Mouse (Mus musculus) hindbrain, embryonic 14.5 days (tissue): ENCODE measurements around the gene Srl. TPM values are rescaled to one million over a fixed set of nuclear protein-coding genes. Genes with fewer than 3 reads are reported as not detected.

Source experiments
- ATAC-seq: fragments of 200-750 bp; cut with Nextera tagmentation; 2 replicates; pipeline ENCODE4 v1.8.0; 2017; ENCODE audit warnings: moderate number of reproducible peaks, mild to moderate bottlenecking, moderate TSS enrichment, moderate library complexity; ENCODE audit not compliant: low FRiP score
- DNase-seq: peaks from one replicate; pipeline ENCODE4 v3.0.0-alpha.2; 2015; ENCODE audit warnings: low spot score
- H3K27ac ChIP-seq: fragments of 300-500 bp; sonication (generic); 2 replicates; pipeline ENCODE4 v1.5.1; 2014; ENCODE audit warnings: mild to moderate bottlenecking, moderate library complexity
- H3K27me3 ChIP-seq: fragments of 300-500 bp; sonication (generic); 2 replicates; pipeline ENCODE4 v1.6.1; 2014; ENCODE audit warnings: mild to moderate bottlenecking, low read length, mixed read lengths; ENCODE audit not compliant: control insufficient read depth, insufficient read depth
- H3K36me3 ChIP-seq: fragments of 300-500 bp; sonication (generic); replicated peaks from 2 replicates; pipeline ENCODE4 v1.6.1; 2014; ENCODE audit not compliant: control insufficient read depth, insufficient read depth
- H3K4me1 ChIP-seq: fragments of 300-500 bp; sonication (generic); replicated peaks from 2 replicates; pipeline ENCODE4 v1.6.1; 2014; ENCODE audit warnings: antibody characterized with exemption, low read length, mixed read lengths; ENCODE audit not compliant: control insufficient read depth, insufficient read depth
- H3K4me2 ChIP-seq: fragments of 300-500 bp; sonication (generic); replicated peaks from 2 replicates; pipeline ENCODE4 v1.6.1; 2014; ENCODE audit warnings: mild to moderate bottlenecking, moderate library complexity
- H3K4me3 ChIP-seq: fragments of 300-500 bp; sonication (generic); replicated peaks from 2 replicates; pipeline ENCODE4 v1.5.1; 2014; ENCODE audit warnings: mild to moderate bottlenecking, low read length
- H3K9ac ChIP-seq: fragments of 300-500 bp; sonication (generic); 2 replicates; pipeline ENCODE4 v1.6.1; 2014
- H3K9me3 ChIP-seq: fragments of 300-500 bp; sonication (generic); 2 replicates; pipeline ENCODE4 v1.6.1; 2016; ENCODE audit warnings: low read length; ENCODE audit not compliant: control insufficient read depth
- WGBS: fragments of 180-500 bp; shearing (Covaris S2); extraction: QIAGEN DNeasy Blood & Tissue Kit; methylation state at CpG from one replicate; pipeline ENCODE4 v1.1.7; 2014; 5-methylcytosine and 5-hydroxymethylcytosine counted together
- polyA plus RNA-seq: library from polyadenylated mRNA; unstranded; fragments of >200 nt; fragmentation: Nextera tagmentation; extraction: Ambion mirVana; gene quantifications from 2 replicates; pipeline ENCODE4 v1.2.1, GENCODE M21; 2014

The Srl gene
- polyA plus RNA-seq, 1 experiment from 2014 or later, result 28.0 TPM

GRCm38 (mm10) chr16:4444378-4444777, 97.2 kb downstream of the Srl start:
- Histone ChIP-seq H3K27me3 (no peaks in the 10 kb centered on the region), H3K36me3 (no peaks in the 10 kb centered on the region)
- no peak for ATAC-seq

GRCm38 (mm10) chr16:4439302-4440066, 102.1 kb downstream of the Srl start:
- no peak overlapping the region for H3K9ac ChIP-seq
- no peak overlapping the region for H3K4me2 ChIP-seq
- H3K36me3 ChIP-seq, result no peaks in the 10 kb centered on the region
- H3K4me1 ChIP-seq, result no peaks in the 10 kb centered on the region
- no peaks in the 10 kb centered on the region for H3K9me3 ChIP-seq
- ATAC-seq (no peak), DNase-seq (no peak)
- no peaks in the 10 kb centered on the region for H3K27me3 ChIP-seq
- no peak overlapping the region for H3K4me3 ChIP-seq
- 83% methylated on average over 10 of the region's 10 CpGs for WGBS
- no peak overlapping the region for H3K27ac ChIP-seq

More at GRCm38 (mm10) chr16:4444378-4444777, 97.2 kb downstream of the Srl start:
- Histone ChIP-seq H3K27ac (no peak overlapping the region), H3K4me3 (no peak overlapping the region), H3K9ac (no peak overlapping the region), H3K4me1 (no peaks in the 10 kb centered on the region), H3K9me3 (no peaks in the 10 kb centered on the region), H3K4me2 (no peak overlapping the region)
- 77% methylated on average over 1 of the region's 1 CpGs for WGBS
- DNase-seq, result no peak

GRCm38 (mm10) chr16:4436738-4437137, 104.9 kb downstream of the Srl start:
- Histone ChIP-seq H3K27me3 (no peaks in the 10 kb centered on the region), H3K36me3 (no peaks in the 10 kb centered on the region), H3K4me1 (no peaks in the 10 kb centered on the region), H3K27ac (no peak overlapping the region), H3K4me3 (no peak overlapping the region), H3K4me2 (no peak overlapping the region), H3K9me3 (no peaks in the 10 kb centered on the region), H3K9ac (no peak overlapping the region)
- DNase-seq (no peak), ATAC-seq (no peak)
- WGBS, result 79% methylated on average over 4 of the region's 4 CpGs

- H3K4me3 ChIP-seq, result no peak overlapping the region
- 94% methylated on average over 2 of the region's 2 CpGs for WGBS
Measured at GRCm38 (mm10) chr16:4435371-4435770, 106.2 kb downstream of the Srl start.

GRCm38 (mm10) chr16:4431841-4432240, 109.8 kb downstream of the Srl start:
- Histone ChIP-seq H3K9ac (no peak overlapping the region), H3K27me3 (no peaks in the 10 kb centered on the region), H3K27ac (no peak overlapping the region), H3K4me3 (no peak overlapping the region), H3K4me1 (no peaks in the 10 kb centered on the region), H3K4me2 (no peak overlapping the region), H3K9me3 (no peaks in the 10 kb centered on the region), H3K36me3 (no peaks in the 10 kb centered on the region)
- DNase-seq (no peak), ATAC-seq (no peak)
- 85% methylated on average over 4 of the region's 4 CpGs for WGBS

More at GRCm38 (mm10) chr16:4435371-4435770, 106.2 kb downstream of the Srl start:
- H3K4me1 ChIP-seq, result no peaks in the 10 kb centered on the region
- H3K4me2 ChIP-seq, result no peak overlapping the region
- H3K9ac ChIP-seq, result no peak overlapping the region
- no peak overlapping the region for H3K27ac ChIP-seq
- ATAC-seq (no peak), DNase-seq (no peak)
- H3K27me3 ChIP-seq, result no peaks in the 10 kb centered on the region
- no peaks in the 10 kb centered on the region for H3K36me3 ChIP-seq
- no peaks in the 10 kb centered on the region for H3K9me3 ChIP-seq

GRCm38 (mm10) chr16:4431013-4431412, 110.6 kb downstream of the Srl start:
- Histone ChIP-seq H3K9ac (no peak overlapping the region), H3K9me3 (no peaks in the 10 kb centered on the region), H3K36me3 (no peaks in the 10 kb centered on the region), H3K27me3 (no peaks in the 10 kb centered on the region), H3K4me3 (no peak overlapping the region), H3K27ac (no peak overlapping the region), H3K4me1 (no peaks in the 10 kb centered on the region), H3K4me2 (no peak overlapping the region)
- 84% methylated on average over 3 of the region's 3 CpGs for WGBS
- no peak for DNase-seq
- no peak for ATAC-seq

GRCm38 (mm10) chr16:4430232-4430631, 111.4 kb downstream of the Srl start:
- no peaks in the 10 kb centered on the region for H3K9me3 ChIP-seq
- H3K4me1 ChIP-seq, result no peaks in the 10 kb centered on the region
- no peaks in the 10 kb centered on the region for H3K27me3 ChIP-seq
- ATAC-seq (no peak), DNase-seq (no peak)
- WGBS, result 89% methylated on average over 5 of the region's 5 CpGs
- H3K36me3 ChIP-seq, result no peaks in the 10 kb centered on the region
- no peak overlapping the region for H3K9ac ChIP-seq
- no peak overlapping the region for H3K27ac ChIP-seq
- no peak overlapping the region for H3K4me3 ChIP-seq
- no peak overlapping the region for H3K4me2 ChIP-seq

Other genes starting within 250 kb of the Srl start
- 6.3 and 7.2 TPM in 2 replicates for gene Adcy9, start 121.3 kb downstream of the Srl start, polyA plus RNA-seq
- 8.2 and 8.8 TPM in 2 replicates for gene Tfap4, start 18.0 kb upstream of the Srl start, polyA plus RNA-seq
- 18.1 and 19.0 TPM in 2 replicates for gene Glis2, start 52.9 kb upstream of the Srl start, polyA plus RNA-seq
- gene Pam16, start 83.2 kb upstream of the Srl start, polyA plus RNA-seq, result 174 and 193 TPM in 2 replicates
- 6.4 and 6.6 TPM in 2 replicates for gene Vasn, start 98.1 kb upstream of the Srl start, polyA plus RNA-seq
- 54.6 and 64.8 TPM in 2 replicates for gene Dnaja3, start 98.2 kb upstream of the Srl start, polyA plus RNA-seq
- 24.1 and 27.2 TPM in 2 replicates for gene Coro7, start 138.0 kb upstream of the Srl start, polyA plus RNA-seq
- 56.4 and 58.0 TPM in 2 replicates for gene Nmral1, start 177.5 kb upstream of the Srl start, polyA plus RNA-seq
- 102 and 115 TPM in 2 replicates for gene Hmox2, start 184.5 kb upstream of the Srl start, polyA plus RNA-seq
- 112 and 121 TPM in 2 replicates for gene Cdip1, start 248.5 kb upstream of the Srl start, polyA plus RNA-seq